Mouse (Mus musculus) heart, postnatal 36 days (tissue): ENCODE data around the gene Akr1b7. TPM values are rescaled to one million over a fixed set of nuclear protein-coding genes. Genes with fewer than 3 reads are reported as not detected.

Source experiments
- DNase-seq, 2 experiments: peaks; one replicate each; pipeline ENCODE4 v3.0.0; 2021 to 2022
- intact Hi-C: fragments of 180-260 bp; cut with DNase I; formaldehyde crosslinking; loops from one replicate; pipeline ENCODE4 v1.15.1; 2025
- total RNA-seq, 2 experiments: library from RNA; stranded (reverse); gene quantifications; 2 replicates each; pipeline ENCODE4 v1.2.3; 2021

Akr1b7 gene
- total RNA-seq, 2 experiments from 2014 or later: not detected

DNA sequence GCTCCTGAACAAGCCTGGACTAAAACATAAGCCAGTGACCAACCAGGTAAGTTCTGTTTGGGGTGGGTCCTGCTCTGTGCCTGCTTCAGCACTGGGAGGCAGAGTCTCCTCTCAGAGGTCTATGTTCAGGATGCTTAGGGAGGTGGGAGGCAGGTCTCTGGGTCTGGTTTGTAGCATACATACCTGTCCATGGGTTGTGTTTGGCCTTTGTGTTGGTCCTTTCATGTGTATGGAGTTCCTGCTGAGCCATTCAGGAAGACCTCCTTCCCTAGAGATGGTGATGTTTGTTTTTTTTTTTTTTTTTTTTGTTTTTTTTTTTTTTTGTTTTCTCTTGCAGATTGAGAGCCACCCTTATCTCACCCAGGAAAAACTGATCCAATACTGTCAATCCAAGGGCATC, 6.9 kb downstream of the Akr1b7 start:
- intact Hi-C loops: no loop called here
- no peak for DNase-seq

DNA sequence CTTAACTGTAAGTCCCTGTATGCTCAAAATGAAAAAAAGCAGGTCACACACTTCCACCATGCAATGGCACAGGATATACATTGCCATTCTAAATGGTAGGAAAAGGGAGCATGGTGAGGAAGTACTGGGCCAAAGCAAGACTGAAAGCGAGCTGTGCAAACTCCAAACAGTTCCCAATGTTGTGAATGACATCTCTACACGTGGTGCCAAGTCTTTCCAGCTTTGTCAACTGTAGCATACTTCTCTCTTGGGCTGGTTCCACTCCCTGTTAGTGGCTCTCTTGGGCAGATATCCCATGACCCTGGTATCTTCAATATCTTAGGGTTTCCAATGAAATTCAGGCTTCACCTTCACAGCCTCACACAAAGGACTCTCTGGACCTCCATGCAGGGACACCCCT, 26.9 kb downstream of the Akr1b7 start:
- intact Hi-C loops: no loop called here

GRCm38 (mm10) chr6:34441556-34442257, 29.6 kb downstream of the Akr1b7 start:
- intact Hi-C loops: no loop called here
- DNase-seq: no peak

More for the DNA sequence above, 26.9 kb downstream of the Akr1b7 start:
- DNase-seq: no peak

DNA sequence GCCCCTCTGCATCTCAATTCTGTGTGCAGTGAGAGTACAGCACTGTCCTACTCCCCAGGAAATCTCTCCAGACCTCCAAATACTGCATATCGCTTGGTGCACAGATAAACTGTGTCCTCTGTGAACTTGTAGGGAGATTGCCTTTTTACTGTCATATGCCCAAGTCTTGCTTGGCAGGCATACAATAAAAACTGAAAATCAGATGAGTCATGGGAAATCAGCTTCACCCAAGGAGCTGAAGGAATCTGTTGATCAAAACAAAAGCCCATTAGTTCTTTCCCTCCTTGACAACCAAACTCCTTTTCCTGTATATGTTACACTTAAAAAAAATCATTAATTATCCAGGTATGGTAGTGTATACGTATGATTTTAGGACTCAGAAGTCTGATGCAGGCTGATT, 31.7 kb downstream of the Akr1b7 start:
- intact Hi-C loops: no loop called here
- no peak for DNase-seq

DNA sequence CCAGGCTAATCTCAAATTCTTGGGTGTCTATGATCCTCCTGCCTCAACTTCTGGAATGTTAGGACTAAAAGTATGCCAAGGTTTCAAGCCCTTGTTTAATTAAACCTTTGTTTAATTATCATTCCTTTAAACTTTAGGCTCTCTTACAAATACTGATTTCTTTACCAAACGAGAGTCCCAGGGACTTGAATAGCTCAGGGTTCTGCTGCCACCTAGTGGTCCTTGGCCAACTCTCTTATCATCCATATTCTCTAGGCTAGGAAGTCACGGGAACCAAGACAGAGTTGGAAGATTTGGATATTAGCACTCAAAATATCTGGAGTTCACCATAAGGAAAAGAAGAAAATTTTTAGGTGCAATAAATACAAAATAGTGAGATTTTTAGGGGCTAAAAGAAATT, 35.8 kb downstream of the Akr1b7 start:
- peak; percentile 61 to 79 for DNase-seq
- intact Hi-C loops: loop anchor here (1.0 to 2.0 kb wide), 2 partner anchors 101 to 155 kb away; no protein-coding TSS in a partner anchor

DNA sequence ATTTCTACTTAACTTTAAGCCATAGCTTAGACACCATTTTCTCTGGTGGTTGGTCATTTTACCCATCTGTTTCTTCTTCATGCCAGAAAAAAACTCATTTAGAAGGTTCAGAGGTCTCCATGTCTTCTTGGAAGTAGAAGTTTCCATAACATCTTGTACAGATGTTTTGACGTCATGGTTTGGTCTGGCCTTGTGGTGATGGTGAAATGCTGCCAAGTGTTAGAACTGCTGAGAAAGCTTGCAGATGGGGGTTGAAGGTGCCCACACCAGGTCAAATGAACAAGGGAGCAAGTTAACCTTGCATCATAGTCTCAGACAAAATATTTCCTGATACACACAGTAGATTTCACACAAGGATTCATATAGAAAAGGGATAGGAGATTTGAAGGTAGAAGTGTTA, 36.6 kb downstream of the Akr1b7 start:
- intact Hi-C loops: loop anchor here (1.0 to 2.0 kb wide), 3 partner anchors 77 to 155 kb away; no protein-coding TSS in a partner anchor
- no peak for DNase-seq

DNA sequence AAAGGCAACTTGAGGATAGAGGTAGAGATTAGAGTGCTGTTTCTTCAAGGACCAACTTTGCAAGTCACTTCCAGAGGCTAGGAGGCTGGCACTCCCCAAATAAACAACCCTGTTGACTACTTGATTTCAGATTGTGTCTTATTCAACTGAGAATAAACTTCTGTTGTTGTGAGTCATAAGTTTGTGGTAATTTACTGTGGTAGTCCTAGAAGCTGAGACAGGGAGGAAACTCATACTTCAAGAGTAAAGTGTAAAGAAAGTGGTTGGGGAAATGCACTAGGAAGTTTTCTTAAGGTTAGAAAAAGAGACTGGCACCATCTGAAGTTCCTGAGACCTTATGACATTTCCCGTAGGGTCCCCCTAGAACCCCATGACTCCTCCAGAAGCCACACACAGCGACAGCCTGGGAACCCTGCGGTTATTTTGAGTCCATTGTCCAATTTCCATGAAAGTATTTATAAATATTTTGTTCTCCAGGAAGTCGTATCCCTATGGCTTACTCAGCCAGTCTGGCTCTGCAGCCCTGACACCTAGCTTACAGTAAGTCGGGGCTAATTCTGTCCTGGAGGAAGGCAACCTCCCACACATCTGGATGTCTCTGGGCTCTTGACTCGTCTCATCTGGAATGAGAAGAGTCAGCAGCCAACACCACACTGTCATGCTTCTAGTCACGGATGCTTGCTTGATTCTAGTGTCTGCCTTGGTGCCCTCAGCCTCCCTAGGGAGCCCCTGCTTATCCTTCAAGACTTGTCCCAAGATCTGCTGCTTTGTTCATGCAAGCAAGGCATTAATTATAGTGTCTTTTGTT, 41.0 kb downstream of the Akr1b7 start:
- no peak for DNase-seq
- intact Hi-C loops: no loop called here

GRCm38 (mm10) chr6:34459456-34459855, 47.3 kb downstream of the Akr1b7 start:
- DNase-seq: no peak
- intact Hi-C loops: no loop called here

GRCm38 (mm10) chr6:34460651-34461050, 48.5 kb downstream of the Akr1b7 start:
- DNase-seq: no peak
- intact Hi-C loops: no loop called here

GRCm38 (mm10) chr6:34463582-34463981, 51.4 kb downstream of the Akr1b7 start:
- DNase-seq: no peak
- intact Hi-C loops: no loop called here

DNA sequence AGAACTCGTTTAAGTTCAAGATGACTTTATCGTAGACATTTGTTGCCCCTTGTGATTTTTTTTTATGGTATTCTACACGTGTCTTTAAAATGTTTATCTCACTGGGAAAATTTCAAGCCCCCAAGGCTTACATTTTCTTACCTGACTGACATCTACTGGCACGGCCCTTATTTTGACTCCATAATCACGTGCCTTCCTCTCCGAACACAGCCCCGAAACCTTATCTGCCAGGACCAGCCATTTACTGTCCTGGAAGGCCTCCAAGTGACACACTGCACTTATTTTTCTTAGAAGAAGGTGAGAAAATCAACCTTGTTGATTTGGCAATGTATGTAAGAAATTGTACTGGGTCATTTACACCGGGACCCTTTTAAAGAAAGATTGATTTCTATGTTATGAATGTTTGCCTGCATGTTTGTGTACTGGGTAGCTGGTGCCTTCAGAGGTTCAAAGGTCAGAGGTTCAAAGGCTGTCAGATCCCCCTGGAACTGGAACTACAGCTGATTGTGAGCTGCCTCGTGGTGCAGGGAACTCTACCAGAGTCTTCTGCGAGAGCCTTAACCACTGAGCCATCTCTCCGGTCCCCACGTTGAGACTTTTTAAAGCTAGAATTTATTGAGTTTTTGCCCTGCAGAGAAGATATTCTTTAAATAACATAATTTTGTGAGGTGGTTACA, 59.4 kb downstream of the Akr1b7 start:
- intact Hi-C loops: loop anchor here (5.0 kb wide), 1 partner anchor 776 kb away; no protein-coding TSS in a partner anchor
- no peak for DNase-seq

Other genes starting within 250 kb of the Akr1b7 start
- 1 to 10 TPM; 7.5 to 9.6 TPM for gene Slc35b4, start 235.2 kb upstream of the Akr1b7 start, total RNA-seq
- gene Akr1b3, start 94.9 kb upstream of the Akr1b7 start, total RNA-seq: 100 to 1,000 TPM; 270 to 302 TPM
- gene Akr1b8, start 58.2 kb upstream of the Akr1b7 start, total RNA-seq: 1 to 10 TPM; 3.3 to 3.8 TPM
- 10 to 100 TPM; 56.8 to 65.7 TPM for gene Akr1b10, start 28.1 kb upstream of the Akr1b7 start, total RNA-seq
- 10 to 100 TPM; 54.7 to 59.1 TPM for gene Bpgm, start 63.9 kb downstream of the Akr1b7 start, total RNA-seq
- gene Cald1, start 186.2 kb downstream of the Akr1b7 start, total RNA-seq: 10 to 100 TPM; 49.3 to 55.6 TPM